Mouse (Mus musculus) hindbrain, embryonic 12.5 days (tissue): ENCODE results near the gene Lmo1. TPM values are rescaled to one million over a fixed set of nuclear protein-coding genes. Genes with fewer than 3 reads are reported as not detected.

Experiments
- ATAC-seq: fragments of 200-750 bp; cut with Nextera tagmentation; 2 replicates; pipeline ENCODE4 v1.8.0; 2017; ENCODE audit warnings: moderate TSS enrichment; ENCODE audit not compliant: low FRiP score
- H3K27ac ChIP-seq: fragments of 300-500 bp; sonication (generic); 2 replicates; pipeline ENCODE4 v1.5.1; 2016; ENCODE audit warnings: mild to moderate bottlenecking
- H3K27me3 ChIP-seq: fragments of 300-500 bp; sonication (generic); 2 replicates; pipeline ENCODE4 v1.6.1; 2016; ENCODE audit warnings: mild to moderate bottlenecking
- H3K36me3 ChIP-seq: fragments of 300-500 bp; sonication (generic); 2 replicates; pipeline ENCODE4 v1.6.1; 2016; ENCODE audit warnings: mild to moderate bottlenecking
- H3K4me1 ChIP-seq: fragments of 300-500 bp; sonication (generic); 2 replicates; pipeline ENCODE4 v1.6.1; 2016
- H3K4me2 ChIP-seq: fragments of 300-500 bp; sonication (generic); replicated peaks from 2 replicates; pipeline ENCODE4 v1.6.1; 2016; ENCODE audit warnings: mild to moderate bottlenecking
- H3K4me3 ChIP-seq: fragments of 300-500 bp; sonication (generic); 2 replicates; pipeline ENCODE4 v1.5.1; 2016; ENCODE audit warnings: mild to moderate bottlenecking
- H3K9ac ChIP-seq: fragments of 300-500 bp; sonication (generic); 2 replicates; pipeline ENCODE4 v1.6.1; 2016; ENCODE audit warnings: mild to moderate bottlenecking, moderate library complexity
- H3K9me3 ChIP-seq: fragments of 300-500 bp; sonication (generic); replicated peaks from 2 replicates; pipeline ENCODE4 v1.6.1; 2016; ENCODE audit warnings: mild to moderate bottlenecking
- WGBS: fragments of 180-500 bp; shearing (Covaris S2); methylation state at CpG from one replicate; pipeline ENCODE4 v1.1.7; 2016; 5-methylcytosine and 5-hydroxymethylcytosine counted together
- polyA plus RNA-seq: library from polyadenylated mRNA; unstranded; fragments of >200 nt; fragmentation: Nextera tagmentation; extraction: Ambion mirVana; gene quantifications from 2 replicates; pipeline ENCODE4 v1.2.1, GENCODE M21; 2016

Gene Lmo1
- polyA plus RNA-seq, 1 experiment from 2014 or later = 46.3 TPM

DNA sequence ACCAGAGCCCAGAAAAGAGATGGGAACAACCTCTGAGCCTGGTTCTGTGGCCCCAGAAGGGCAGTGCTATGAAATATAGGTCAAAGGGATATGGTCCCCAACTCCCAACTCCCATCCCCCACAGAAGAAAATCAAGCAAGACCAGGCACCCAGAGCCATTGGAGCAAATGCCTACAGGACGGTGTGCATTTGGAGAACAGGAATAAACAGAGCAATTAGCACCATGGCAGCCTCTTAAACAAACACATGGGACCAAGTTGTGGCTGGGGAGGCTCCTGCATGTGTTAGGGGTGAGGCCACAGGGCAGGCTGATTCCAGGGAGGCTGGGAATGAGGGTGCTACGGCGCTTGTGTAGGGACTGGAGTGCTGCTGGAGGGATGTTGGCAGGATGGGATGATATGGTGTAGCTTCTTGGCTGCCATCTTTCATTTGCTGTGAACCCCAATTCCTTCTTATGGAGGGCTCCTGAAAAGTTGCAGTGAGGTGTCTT lies 22.2 kb upstream of the Lmo1 start:
- no peaks in the 10 kb centered on the region for H3K9me3 ChIP-seq
- no peak overlapping the region for H3K4me2 ChIP-seq
- 55% methylated on average over 3 of the region's 3 CpGs for WGBS
- ATAC-seq = 0 out of 2 replicates have a peak, but pooled peaks have one; percentile 9
- H3K27ac ChIP-seq = peak overlapping the region; percentile 83
- H3K27me3 ChIP-seq = no peaks in the 10 kb centered on the region
- H3K36me3 ChIP-seq = no peaks in the 10 kb centered on the region
- H3K9ac ChIP-seq = no peak overlapping the region
- H3K4me3 ChIP-seq = no peak overlapping the region
- H3K4me1 ChIP-seq = peaks cover 27% of the 10 kb centered on the region

DNA sequence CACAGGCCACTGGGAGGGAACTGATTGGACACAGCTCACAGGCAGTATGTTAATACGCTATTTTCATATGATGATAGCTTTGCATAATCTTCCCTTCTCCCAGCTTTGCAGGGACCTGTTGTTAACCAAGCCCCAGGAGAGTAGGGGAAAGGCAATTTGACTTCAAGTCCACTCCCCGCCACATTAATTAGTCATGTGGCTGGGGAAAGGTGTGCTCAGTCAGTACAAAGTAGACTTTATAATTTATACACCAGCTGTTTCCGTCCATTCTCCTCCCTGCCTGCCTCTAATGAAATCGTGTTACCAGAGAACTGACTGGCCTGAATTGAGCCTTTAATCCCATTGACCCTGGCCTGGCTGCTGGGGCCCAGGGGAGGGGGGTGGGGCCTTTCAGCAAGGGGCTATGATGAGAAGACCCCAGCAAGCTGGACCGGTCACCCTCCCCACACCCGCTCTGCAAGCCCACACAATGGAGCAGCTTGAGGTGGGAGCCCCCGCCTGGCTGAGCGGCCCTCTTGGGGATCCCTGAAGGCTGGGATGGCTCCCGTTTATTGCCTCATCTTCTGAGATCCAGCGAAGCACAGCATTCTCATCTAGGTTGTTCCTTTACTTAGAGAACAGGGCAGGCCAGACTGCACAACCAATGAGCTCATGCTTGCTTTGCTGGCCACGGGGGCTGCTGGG lies 21.5 kb upstream of the Lmo1 start:
- Histone ChIP-seq H3K4me1 (peaks cover 34% of the 10 kb centered on the region), H3K9ac (no peak overlapping the region)
- 22% methylated on average over 11 of the region's 11 CpGs for WGBS

DNA sequence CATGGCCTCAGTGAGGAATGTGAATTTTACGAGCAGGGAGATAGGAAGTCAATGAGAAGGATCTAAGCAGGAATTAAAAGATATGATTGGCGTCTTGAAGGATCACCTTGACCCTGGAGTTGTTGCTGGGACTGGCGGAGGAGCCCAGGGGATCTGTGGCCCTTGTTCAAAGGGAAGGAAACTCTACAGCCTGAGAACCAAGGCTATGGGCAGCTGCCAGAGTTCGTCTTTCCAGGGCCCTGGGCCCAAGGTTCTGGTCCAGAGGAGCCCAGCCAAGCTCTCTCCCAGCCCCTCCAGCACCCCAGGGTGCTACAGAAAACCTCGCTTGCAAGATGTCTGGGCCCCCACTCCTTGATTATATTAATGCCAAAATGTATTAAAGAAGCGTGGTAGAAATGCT lies 21.0 kb upstream of the Lmo1 start:
- Histone ChIP-seq H3K9ac (no peak overlapping the region), H3K27ac (peak overlapping the region; percentile 83), H3K36me3 (no peaks in the 10 kb centered on the region), H3K9me3 (no peaks in the 10 kb centered on the region), H3K4me2 (no peak overlapping the region), H3K27me3 (no peaks in the 10 kb centered on the region), H3K4me3 (no peak overlapping the region), H3K4me1 (peaks cover 39% of the 10 kb centered on the region)
- no peak for ATAC-seq
- 44% methylated on average over 6 of the region's 6 CpGs for WGBS

More for the DNA sequence above, 21.5 kb upstream of the Lmo1 start:
- no peak overlapping the region; the same call in 1 of the 2 replicates for H3K4me2 ChIP-seq
- H3K27ac ChIP-seq = peak overlapping the region; percentile 83
- no peaks in the 10 kb centered on the region for H3K9me3 ChIP-seq
- no peak overlapping the region for H3K4me3 ChIP-seq
- peak; percentile 65 for ATAC-seq
- no peaks in the 10 kb centered on the region for H3K36me3 ChIP-seq
- no peaks in the 10 kb centered on the region for H3K27me3 ChIP-seq

DNA sequence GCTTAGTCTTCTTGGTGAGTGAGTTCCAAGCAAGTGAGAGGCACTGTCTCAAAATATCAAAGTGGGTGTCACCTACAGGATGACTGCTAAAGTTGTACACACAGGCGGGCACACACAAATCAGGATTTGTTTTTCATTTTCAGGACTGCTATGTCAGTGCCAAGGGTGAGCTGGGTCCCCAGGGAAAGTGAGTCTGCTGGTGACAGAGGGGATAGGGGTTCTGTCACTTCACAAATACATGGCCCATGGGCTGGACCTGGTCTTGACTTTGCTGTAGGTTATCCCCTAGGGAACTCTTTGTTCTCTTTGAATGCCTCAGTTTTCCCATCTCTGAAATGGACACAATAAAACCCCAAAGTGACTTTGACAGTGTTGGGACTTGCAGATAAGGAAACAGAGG lies 19.8 kb upstream of the Lmo1 start:
- ATAC-seq = no peak
- Histone ChIP-seq H3K4me3 (no peak overlapping the region), H3K9ac (no peak overlapping the region), H3K9me3 (no peaks in the 10 kb centered on the region), H3K4me1 (peaks cover 46% of the 10 kb centered on the region), H3K4me2 (no peak overlapping the region), H3K36me3 (no peaks in the 10 kb centered on the region), H3K27ac (no peak overlapping the region), H3K27me3 (no peaks in the 10 kb centered on the region)
- WGBS = 79% methylated on average over 1 of the region's 1 CpGs

DNA sequence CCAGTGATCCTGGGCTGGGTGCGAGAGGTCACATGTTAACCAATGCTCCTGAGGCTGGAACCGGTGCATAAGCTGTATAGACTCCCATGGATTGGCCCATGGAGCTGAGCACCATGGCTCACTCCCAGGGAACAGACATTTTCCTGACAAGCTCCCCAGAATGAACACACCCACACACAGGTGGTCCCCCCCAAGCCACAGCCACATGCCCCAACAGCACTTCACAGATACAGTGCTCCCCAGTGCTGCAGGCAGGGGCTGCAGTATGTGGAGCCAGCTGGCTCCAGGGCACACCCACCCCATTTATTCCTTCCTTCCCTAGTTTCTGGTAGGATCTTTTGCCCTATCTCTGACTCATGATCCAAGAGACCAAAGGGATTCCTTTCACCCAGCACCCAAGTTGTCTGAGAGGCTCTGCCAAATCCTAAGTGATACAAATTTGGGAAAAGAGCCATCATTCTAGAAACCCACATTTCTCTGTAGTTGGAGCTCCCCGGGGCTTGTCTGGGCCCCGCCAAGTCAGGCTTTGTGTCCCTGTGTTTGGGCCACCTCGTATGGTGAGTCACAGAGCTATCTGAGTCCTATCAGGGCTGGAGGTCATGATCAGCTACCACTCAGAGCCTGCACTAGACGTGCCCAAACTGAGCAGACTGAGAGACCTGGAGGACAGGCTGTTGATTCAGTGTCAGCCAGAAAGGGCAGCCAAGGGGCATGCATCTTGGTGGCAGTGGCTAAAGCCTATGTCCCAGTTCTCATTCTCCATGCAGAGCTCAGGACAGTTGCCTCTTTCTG lies 12.4 kb upstream of the Lmo1 start:
- Histone ChIP-seq H3K4me3 (no peak overlapping the region), H3K4me1 (peaks cover 22% of the 10 kb centered on the region), H3K27me3 (peaks cover 18% of the 10 kb centered on the region), H3K36me3 (no peaks in the 10 kb centered on the region), H3K9me3 (no peaks in the 10 kb centered on the region), H3K9ac (no peak overlapping the region), H3K27ac (no peak overlapping the region), H3K4me2 (no peak overlapping the region)
- no peak for ATAC-seq
- 83% methylated on average over 6 of the region's 6 CpGs for WGBS

DNA sequence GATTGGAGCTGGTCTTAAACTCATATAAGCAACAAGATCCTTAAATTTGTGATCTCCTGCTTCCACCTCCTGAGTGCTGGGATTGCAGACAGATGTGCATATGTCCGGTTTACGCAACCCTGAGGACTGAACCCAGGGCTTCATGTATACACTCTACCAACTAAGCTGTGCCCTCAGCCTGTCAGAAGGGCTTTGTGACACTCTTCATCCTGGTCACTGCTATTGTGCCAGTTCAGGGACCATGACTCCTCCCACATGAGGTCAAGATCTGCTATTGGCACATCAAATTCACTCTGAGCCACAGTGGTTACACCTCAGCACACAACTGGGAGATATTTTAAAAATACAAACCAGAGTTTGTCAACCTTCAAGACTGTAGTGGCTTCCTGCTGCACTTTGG lies 11.0 kb upstream of the Lmo1 start:
- H3K27ac ChIP-seq = no peak overlapping the region
- H3K4me3 ChIP-seq = no peak overlapping the region
- no peak for ATAC-seq
- H3K4me1 ChIP-seq = peaks cover 7% of the 10 kb centered on the region
- no peak overlapping the region for H3K4me2 ChIP-seq
- H3K9me3 ChIP-seq = no peaks in the 10 kb centered on the region
- H3K9ac ChIP-seq = no peak overlapping the region
- H3K27me3 ChIP-seq = peaks cover 18% of the 10 kb centered on the region
- no peaks in the 10 kb centered on the region for H3K36me3 ChIP-seq
- 78% methylated on average over 2 of the region's 2 CpGs for WGBS

DNA sequence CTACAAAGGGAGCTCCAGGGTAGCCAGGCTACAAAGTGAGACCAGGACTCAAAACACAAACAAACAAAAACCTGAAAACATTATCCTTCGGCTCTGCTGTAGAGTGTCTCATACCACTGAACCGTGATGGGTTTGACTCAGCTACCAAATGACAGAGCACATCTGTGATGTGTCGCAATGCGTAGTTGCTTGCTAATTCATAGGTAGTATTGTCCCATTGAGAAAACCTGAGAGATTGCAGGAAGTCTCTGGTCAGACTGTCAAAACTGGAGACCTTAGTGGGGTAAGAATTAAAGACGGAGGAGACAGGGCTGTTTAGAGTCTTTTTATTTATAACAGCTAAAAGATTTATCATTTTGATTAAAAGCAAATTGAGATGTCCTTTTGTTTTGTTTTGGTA lies 10.6 kb upstream of the Lmo1 start:
- Histone ChIP-seq H3K9me3 (no peaks in the 10 kb centered on the region), H3K27ac (no peak overlapping the region), H3K27me3 (peaks cover 18% of the 10 kb centered on the region), H3K4me2 (no peak overlapping the region), H3K4me1 (peaks cover 3% of the 10 kb centered on the region), H3K9ac (no peak overlapping the region), H3K4me3 (no peak overlapping the region), H3K36me3 (no peaks in the 10 kb centered on the region)
- 55% methylated on average over 5 of the region's 5 CpGs for WGBS
- ATAC-seq = no peak

DNA sequence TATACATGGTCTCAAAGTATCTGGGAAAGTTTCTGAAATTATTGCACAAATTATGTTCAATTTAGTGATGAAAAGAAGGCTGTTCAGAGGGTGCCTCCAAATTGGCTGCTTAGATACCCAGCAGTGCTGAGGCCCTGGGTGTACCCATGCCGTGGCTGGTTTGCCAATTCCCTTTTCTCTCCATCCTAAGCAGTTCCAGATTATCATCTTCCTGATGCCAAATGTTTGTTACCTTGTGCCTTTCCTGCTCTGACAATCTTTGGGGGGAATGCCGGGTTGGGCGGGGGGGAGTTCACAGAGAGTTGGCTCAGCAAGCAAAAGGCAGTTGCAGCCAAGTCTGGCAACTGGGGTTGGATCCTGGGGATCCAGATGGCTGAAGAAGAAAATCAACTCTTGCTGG lies 1.7 kb upstream of the Lmo1 start:
- no peaks in the 10 kb centered on the region for H3K36me3 ChIP-seq
- no peak overlapping the region for H3K4me3 ChIP-seq
- H3K27me3 ChIP-seq = peaks cover 25% of the 10 kb centered on the region
- H3K4me2 ChIP-seq = no peak overlapping the region
- H3K4me1 ChIP-seq = peaks cover 36% of the 10 kb centered on the region
- H3K27ac ChIP-seq = no peak overlapping the region
- WGBS = 55% methylated on average over 3 of the region's 3 CpGs
- ATAC-seq = no peak
- H3K9me3 ChIP-seq = no peaks in the 10 kb centered on the region
- no peak overlapping the region for H3K9ac ChIP-seq

DNA sequence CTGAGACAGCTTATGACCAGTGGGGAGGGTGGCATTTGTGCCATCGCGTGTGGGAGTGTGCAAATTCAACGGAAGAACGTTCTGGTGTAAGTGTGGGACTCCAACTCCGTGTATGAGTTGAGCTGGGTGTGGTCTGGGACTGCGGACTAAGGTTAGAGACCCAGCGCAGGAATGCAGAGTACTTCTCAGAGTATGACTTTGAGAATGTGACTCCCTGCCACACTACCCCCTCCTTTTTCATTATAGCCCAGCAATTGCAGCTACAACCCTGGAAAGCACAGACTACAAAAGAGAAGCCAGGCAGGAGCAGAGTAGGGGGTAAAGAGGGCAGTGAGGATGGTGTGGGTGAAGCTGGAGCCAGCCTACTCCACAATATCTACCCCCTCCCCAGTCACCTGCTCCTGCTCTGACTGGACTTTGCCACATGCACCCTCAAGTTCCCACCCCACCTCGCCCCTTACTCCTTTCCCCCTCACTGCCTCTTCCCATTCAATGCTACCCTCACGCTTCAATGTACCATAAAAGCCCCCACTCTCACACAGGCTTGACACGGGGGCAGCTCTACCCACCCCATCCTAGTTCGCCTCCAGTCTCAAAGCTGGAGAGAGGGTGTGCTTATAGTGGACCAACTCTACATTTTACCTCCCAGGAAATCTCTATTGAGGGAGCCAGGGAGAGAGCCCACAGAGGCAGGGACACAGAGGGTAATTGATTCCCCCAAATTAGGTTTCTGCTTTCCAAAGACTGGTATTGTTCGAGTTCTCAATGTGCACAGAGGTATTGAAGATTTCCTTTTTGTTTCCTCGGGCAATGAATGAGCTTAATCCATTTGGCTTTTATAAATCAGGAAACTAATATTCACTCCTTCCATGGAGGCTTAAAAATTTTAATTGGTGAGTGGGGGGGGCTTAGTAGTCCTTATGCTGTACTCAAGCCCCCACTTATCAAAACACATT lies 941 bp upstream of the Lmo1 start:
- peak overlapping the region; percentile 72 for H3K4me3 ChIP-seq
- H3K27ac ChIP-seq = no peak overlapping the region
- WGBS = 10% methylated on average over 13 of the region's 13 CpGs
- H3K4me2 ChIP-seq = peak overlapping the region; percentile 98
- H3K36me3 ChIP-seq = no peaks in the 10 kb centered on the region
- peak; percentile 53 for ATAC-seq
- peaks cover 25% of the 10 kb centered on the region for H3K27me3 ChIP-seq
- no peak overlapping the region for H3K9ac ChIP-seq
- H3K9me3 ChIP-seq = no peaks in the 10 kb centered on the region
- H3K4me1 ChIP-seq = peaks cover 36% of the 10 kb centered on the region

DNA sequence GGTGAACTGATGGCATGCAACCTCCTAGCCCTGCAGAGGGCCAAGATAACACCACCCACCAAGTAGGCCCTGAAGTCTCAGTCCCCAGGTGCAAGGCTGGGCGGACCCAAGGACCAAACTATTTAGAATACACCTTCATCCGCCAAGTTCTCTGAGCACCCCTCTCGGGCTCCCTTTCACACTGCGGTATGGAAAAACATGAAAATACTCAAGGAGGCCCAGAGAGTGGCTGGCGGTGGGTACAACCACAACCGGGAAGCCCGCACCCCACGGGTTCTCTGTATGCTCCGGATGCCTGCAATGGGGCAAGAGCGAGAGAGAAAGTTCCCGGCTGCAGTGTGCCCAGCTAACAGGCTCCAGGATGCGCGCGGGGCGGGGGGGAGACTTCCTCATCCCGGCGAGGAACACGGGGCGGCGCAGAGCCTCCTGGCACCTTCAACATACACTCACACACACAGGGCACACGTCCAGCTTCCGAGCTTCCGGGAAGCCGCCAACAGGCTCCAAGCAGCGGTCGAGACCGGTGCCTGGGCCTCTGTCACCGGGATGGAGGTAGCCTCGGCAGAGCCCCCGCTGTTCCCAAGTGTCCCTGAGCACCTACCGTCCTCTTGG lies 564 bp downstream of the Lmo1 start:
- Histone ChIP-seq H3K27me3 (peaks cover 25% of the 10 kb centered on the region), H3K4me2 (peak overlapping the region; percentile 98), H3K27ac (peak overlapping the region; percentile 68; the same call in 1 of the 2 replicates), H3K9me3 (no peaks in the 10 kb centered on the region), H3K4me3 (peak overlapping the region; percentile 72), H3K9ac (peak overlapping the region; percentile 86), H3K36me3 (no peaks in the 10 kb centered on the region), H3K4me1 (peaks cover 37% of the 10 kb centered on the region)
- peak; percentile 12; the same call in 1 of the 2 replicates for ATAC-seq
- 6% methylated on average over 30 of the region's 31 CpGs for WGBS

DNA sequence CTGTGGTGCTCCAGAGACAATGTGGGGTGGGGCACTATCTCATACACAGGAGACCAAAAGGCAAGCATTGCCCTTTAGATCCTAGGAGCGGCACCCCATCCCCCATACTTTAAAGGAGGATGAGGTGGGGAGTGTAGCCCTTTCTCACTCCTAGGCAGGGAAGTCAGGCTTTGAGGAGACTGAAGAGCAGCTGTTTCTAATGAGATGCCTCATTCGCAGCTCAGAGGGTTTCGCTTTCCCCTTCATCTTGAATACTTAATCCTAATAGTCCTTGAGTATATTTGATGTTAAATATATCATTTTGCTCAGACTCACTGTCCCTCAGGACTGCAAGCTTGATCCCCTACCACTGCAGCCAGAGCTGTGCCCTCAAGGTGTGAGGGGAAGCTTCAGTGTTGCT lies 3.1 kb downstream of the Lmo1 start:
- H3K9ac ChIP-seq = no peak overlapping the region
- no peaks in the 10 kb centered on the region for H3K9me3 ChIP-seq
- no peak overlapping the region for H3K27ac ChIP-seq
- peaks cover 26% of the 10 kb centered on the region for H3K27me3 ChIP-seq
- no peaks in the 10 kb centered on the region for H3K36me3 ChIP-seq
- 34% methylated on average over 3 of the region's 3 CpGs for WGBS
- no peak overlapping the region for H3K4me3 ChIP-seq
- peak overlapping the region; percentile 98 for H3K4me2 ChIP-seq
- H3K4me1 ChIP-seq = peaks cover 55% of the 10 kb centered on the region
- ATAC-seq = no peak
